Mouse (Mus musculus) NIH3T3 (cell line): ENCODE measurements around the gene Cog8.
"Not testable (repeated sequence)": the region's sequence is repeated elsewhere in the genome, so short reads cannot be mapped to it uniquely, and the experiment has no call there.

Source experiments
- DNase-seq: peaks from one replicate; pipeline ENCODE4 v3.0.0-alpha.2; 2012; ENCODE audit warnings: low read depth

Cog8 gene

DNA sequence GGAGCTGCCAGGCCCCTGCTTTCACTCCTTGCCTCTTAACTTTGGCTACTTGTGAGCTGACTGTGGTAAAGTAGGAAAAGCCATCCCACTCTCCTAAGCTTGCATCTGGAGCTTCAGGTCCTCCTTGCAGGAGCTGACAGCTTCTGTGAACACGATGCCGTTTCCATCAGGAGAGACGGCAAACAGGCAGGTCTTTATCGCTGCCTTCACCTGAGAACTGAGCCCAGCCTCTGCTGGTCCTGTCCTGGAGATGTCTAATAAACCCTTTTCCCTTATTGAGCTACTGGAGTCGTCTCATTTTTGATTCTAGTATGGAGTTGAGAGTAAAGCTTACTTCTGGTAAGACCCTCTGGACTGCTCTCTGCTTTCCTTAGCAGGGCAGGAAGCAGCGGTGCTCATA is 11.0 kb downstream of the Cog8 start:
- DNase-seq: no peak

- DNase-seq: no peak
These were observed 15.9 kb downstream of the Cog8 start for GRCm38 (mm10) chr8:107040632-107041031.

DNA sequence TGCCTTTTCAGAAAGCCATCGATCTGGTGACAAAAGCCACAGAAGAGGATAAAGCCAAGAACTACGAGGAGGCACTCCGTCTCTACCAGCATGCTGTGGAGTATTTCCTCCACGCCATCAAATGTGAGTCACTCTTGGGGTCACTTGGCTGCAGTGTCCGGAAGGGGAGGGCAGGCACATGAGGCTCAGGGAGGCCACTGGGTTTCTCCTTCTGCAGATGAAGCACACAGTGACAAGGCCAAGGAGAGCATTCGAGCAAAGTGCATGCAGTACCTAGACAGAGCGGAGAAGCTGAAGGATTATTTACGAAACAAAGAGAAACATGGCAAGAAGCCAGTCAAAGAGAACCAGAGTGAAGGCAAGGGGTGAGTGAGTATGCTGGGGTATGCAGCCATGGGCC is 19.9 kb downstream of the Cog8 start:
- no peak for DNase-seq

DNA sequence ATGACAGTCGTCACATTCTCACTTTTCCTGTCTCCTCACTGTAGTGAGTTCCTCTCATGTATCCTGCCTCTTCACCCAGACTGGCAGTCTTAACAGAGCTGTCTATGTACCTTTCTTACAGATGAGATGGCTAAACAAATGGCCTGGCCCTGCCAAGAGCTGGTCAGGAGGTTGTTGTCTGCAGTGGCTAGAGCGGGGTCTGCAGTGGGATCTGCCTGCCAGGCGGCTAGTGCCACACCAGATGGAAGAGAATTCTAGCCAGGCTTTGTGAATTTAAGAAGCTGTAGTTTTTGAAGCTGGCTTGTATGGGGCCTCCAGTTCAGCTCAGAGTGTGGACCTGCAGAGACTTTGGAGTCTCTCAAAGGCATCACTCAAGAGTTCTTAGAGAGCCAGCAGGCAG is 20.8 kb downstream of the Cog8 start:
- no peak for DNase-seq

DNA sequence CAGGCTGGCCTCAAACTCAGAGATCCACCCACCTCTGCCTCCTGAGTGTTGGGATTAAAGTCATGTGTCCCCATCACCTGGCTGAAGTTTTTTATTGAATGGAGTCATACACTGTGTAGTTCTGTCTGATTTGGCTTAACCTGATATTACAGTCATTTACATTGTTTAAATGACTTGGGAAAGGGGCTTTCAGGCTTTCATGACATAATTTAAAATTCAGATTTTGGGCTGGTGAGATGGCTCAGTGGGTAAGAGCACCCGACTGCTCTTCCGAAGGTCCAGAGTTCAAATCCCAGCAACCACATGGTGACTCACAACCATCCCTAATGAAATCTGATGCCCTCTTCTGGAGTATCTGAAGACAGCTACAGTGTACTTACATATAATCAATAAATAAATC is 22.9 kb downstream of the Cog8 start:
- not testable (repeated sequence) for DNase-seq

- DNase-seq: peak; percentile 48
These were observed 24.9 kb downstream of the Cog8 start for GRCm38 (mm10) chr8:107031577-107032090.

DNA sequence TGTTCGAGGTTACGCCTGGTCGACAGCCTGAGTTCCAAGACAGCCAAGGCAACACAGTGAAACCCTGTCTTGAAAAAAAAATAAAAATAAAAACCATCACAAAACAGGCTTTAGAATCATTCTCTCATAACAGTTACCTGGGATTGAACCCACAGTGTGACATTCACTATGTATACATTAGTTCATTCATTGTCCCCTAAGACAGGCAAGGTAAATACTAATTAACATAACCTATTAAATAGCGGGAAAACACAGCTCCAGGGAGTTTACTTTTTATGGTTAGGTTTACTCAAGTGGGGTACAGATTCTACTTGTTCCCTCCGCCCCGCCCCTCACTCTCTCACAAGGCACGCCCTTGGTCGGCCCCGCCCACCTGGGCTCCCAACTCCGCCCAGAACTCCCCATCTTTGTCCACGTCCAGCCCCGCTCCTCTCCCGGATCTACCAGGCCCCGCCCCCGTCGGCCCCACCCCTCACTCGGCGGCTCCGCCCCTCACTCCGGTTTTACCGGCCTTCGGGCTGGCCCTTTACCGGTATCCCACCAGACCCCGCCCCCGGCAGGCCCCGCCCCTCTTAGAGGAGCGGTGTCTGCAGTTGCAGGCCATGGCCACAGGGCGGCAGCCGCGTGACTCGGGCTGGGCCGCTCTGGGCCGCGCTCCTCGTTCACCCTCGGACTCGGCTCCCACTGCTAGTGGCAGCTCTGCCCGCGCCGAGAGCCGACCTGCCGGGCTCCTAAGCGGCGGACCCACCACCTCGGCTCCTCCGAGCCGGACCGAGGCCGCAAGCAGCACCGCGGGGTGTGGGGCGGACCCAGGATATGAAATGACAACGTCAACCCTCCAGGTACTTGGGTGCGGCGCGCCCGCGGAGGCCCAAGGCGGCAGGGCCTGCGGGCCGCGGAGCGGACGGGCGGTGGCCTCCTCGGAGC is 25.6 kb downstream of the Cog8 start, which contains the start of gene Vps4a:
Gene Vps4a (plus strand): TSS at position 573 of the 927 bp plus-strand sequence.
- DNase-seq: peak; percentile 97

DNA sequence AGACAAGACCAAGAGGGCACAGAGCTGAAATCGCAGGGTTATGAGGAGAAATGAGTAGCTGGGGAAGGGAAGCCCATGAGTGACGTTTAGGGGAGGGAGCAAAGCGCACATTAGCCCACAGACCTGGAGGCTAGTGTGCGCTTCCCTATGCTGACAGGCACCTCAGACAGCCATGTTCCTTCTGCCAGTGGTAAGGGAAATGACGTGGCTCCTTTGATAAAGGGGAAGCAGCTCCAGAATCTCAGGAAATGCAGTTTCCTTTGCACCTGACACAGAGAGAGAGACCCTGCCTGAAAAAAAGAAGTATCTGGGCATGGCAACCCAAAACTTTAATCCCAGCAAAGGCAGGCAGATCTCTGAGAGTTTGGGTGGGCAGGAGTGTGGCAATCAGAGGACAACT is 26.4 kb downstream of the Cog8 start:
- DNase-seq: no peak

DNA sequence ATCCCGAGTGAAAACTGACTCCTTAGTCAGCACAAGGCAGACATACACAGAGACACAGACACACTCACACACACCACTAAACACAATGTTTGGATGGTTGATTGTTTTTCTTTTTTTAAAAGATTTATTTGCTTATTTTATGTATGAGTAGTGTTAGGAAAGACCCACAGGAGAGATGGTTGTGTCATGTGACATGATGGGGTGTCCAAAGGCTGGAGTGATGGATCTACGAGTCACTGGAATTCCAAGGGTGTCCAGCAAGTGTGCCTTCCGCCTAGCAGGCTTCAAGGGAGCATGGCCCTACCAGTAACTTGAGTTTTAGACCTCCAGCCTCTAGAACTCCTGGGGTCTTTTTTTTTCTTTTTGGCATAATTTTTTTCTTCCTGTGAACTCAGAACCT is 27.2 kb downstream of the Cog8 start:
- DNase-seq: peak; percentile 71

DNA sequence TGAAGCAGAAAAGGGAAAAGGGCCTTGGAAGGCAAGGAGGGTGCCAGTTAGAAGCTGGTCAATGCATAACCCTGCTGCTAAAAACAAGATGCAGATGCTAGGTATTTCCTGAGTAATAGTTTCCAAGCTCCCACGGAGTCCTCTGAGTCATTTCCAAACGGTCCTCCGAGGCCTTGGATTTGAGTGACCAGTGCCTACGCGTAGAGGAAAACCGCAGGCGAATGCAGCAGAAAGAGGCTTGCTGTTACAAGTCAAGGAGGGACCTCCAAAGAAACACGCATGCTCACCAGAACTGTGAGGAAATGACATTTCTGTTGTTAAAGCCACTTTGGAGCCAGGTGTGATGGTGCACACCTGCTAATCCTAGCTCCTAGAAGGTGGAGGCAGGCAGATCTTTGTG is 33.0 kb downstream of the Cog8 start:
- peak; percentile 51 for DNase-seq

- DNase-seq: no peak
These were observed 41.6 kb downstream of the Cog8 start for GRCm38 (mm10) chr8:107014915-107015314.

- no peak for DNase-seq
These were observed 43.8 kb downstream of the Cog8 start for GRCm38 (mm10) chr8:107012666-107013065.

- no peak for DNase-seq
These were observed 48.7 kb downstream of the Cog8 start for GRCm38 (mm10) chr8:107007795-107008194.

GRCm38 (mm10) chr8:107002532-107002931 is 54.0 kb downstream of the Cog8 start:
- peak; percentile 95 for DNase-seq

- peak; percentile 94 for DNase-seq
These were observed 57.4 kb downstream of the Cog8 start for GRCm38 (mm10) chr8:106999068-106999467.

GRCm38 (mm10) chr8:106997416-106997815 is 59.1 kb downstream of the Cog8 start:
- no peak for DNase-seq

- not testable (repeated sequence) for DNase-seq
These were observed 60.1 kb downstream of the Cog8 start for GRCm38 (mm10) chr8:106996339-106996738.
